Mouse (Mus musculus): ENCODE data around the gene Pla2g15.

GRCm38 (mm10) chr8:106129997-106130396 is 20.2 kb upstream of the Pla2g15 start:
- TF ChIP-seq CTCF (IDR thresholded peaks at IDR 0.05; ENCODE audit: control insufficient read depth, insufficient read depth, insufficient replicate concordance, low read depth, low read length): no peak
- TF ChIP-seq POLR2A (IDR thresholded peaks at IDR 0.05; ENCODE audit: control insufficient read depth, low read depth, low read length): no peak

Measured in testis, adult 2 months (tissue).